Mouse (Mus musculus) liver, adult 2 months (tissue): ENCODE measurements around the gene Suclg1.

Experiments
- CTCF ChIP-seq: fragments of 200-500 bp; IDR thresholded peaks from 2 replicates; pipeline ENCODE4 v1.5.1; 2011; ENCODE audit warnings: low read depth, low read length, control low read depth
- POLR2A ChIP-seq: fragments of 200-500 bp; IDR thresholded peaks from 2 replicates; pipeline ENCODE4 v1.6.1; 2011; ENCODE audit warnings: low read length, control low read depth; ENCODE audit not compliant: insufficient read depth; ENCODE audit errors: extremely low read depth

DNA sequence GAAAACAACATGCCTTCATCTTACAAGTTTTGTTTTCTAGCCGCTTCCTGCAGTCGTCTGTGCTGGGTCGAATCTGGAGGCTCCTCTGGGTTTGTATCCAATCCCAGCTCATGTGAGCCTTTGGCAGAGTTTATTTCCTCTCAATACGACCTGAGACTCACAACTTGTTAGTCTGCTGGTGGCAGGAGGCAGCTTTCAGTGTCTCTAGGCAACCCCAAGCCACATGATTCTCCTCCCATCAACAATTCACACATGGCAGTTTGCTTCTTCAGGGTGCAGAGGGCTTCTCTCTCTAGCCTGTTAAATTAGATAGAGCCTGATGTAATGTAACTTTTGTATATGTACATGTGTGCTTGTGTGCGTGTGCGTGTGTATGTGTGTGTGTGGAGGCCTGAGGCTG is 58.7 kb downstream of the Suclg1 start:
- TF ChIP-seq POLR2A = no peak
- TF ChIP-seq CTCF = no peak
